In the genomic region with DNA sequence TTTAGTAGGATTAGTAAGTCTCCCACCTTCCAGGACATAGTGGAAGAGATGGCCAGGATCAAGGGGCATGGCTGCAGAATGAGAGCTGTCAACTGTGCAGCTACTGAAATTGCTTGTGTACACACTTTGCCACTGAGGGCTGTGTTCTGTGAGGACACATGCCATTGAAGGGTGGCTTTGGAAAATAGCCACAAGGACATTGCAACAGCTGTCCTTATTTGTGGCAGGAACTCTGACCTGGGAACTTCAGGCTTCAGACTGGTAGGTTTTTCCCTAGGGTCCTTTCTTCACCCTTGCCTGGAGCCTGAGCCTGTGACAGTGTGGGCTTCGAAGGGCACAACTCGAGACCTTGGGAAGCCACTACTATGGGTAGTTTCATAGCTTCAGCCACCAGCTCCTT, we compare ENCODE assay signal across 16 mouse cellular contexts.
"Had no signal": no experiment of that assay in that cellular context is flagged by ENCODE, and none has a peak within 500 bp of the region (broad histone marks: within the 10 kb centered on the region; RNA-seq: fewer than 3 reads in every experiment).

No protein-coding gene starts in this region.

- H3K9ac ChIP-seq: kidney, embryonic 15.5 days; limb, embryonic 12.5 days; limb, embryonic 15.5 days; liver, embryonic 13.5 days; lung, embryonic 15.5 days had no signal

- H3K4me3 ChIP-seq: kidney, embryonic 15.5 days; limb, embryonic 12.5 days; limb, embryonic 15.5 days; liver, embryonic 13.5 days; lung, embryonic 15.5 days had no signal

- H3K4me1 ChIP-seq: kidney, embryonic 15.5 days; limb, embryonic 12.5 days; limb, embryonic 15.5 days; liver, embryonic 13.5 days; lung, embryonic 15.5 days had no signal

- DNase-seq: kidney, adult 11 months; kidney, adult 8-10 months; kidney, postnatal 10 days; kidney, postnatal 36 days; left cerebral cortex, postnatal 4 days; liver, embryonic 13.5 days; lung, postnatal 4 days; midbrain, embryonic 14.5 days; thymus, adult 2 months; thymus, postnatal 25 days had no signal

- H3K27me3 ChIP-seq: kidney, embryonic 15.5 days; limb, embryonic 12.5 days; limb, embryonic 15.5 days; liver, embryonic 13.5 days; lung, embryonic 15.5 days had no signal

- H3K4me2 ChIP-seq: kidney, embryonic 15.5 days; limb, embryonic 12.5 days; limb, embryonic 15.5 days; liver, embryonic 13.5 days; lung, embryonic 15.5 days; midbrain, embryonic 11.5 days had no signal

- H3K36me3 ChIP-seq: kidney, embryonic 15.5 days; limb, embryonic 12.5 days; limb, embryonic 15.5 days; liver, embryonic 13.5 days; lung, embryonic 15.5 days had no signal

- H3K9me3 ChIP-seq: kidney, embryonic 15.5 days; limb, embryonic 15.5 days; liver, embryonic 13.5 days; lung, embryonic 15.5 days had no signal

- H3K27ac ChIP-seq: kidney, embryonic 15.5 days; limb, embryonic 12.5 days; limb, embryonic 15.5 days; liver, embryonic 13.5 days; lung, embryonic 15.5 days; stomach, postnatal 0 days had no signal
